Mouse (Mus musculus): ENCODE measurements at regions not wholly inside any gene's neighbourhood (a gene's known extent, or its start where the extent isn't known, plus 50 kb on each side); places are given as distances from the start of the nearest gene placed in this dataset.

GRCm38 (mm10) chr5:42987710-42988466, 245.1 kb upstream of the Cpeb2 start:
- H3K27me3 ChIP-seq (replicated peaks): no peaks in the 10 kb centered on the region
- H3K4me3 ChIP-seq: no peak overlapping the region
- H3K27ac ChIP-seq: no peak overlapping the region
- no peak overlapping the region for H3K4me2 ChIP-seq
- ATAC-seq: no peak
- WGBS (ENCODE audit: insufficient replicate concordance): 57% methylated on average over 3 of the region's 3 CpGs
- H3K4me1 ChIP-seq: no peaks in the 10 kb centered on the region
- no peaks in the 10 kb centered on the region for H3K36me3 ChIP-seq
- H3K9me3 ChIP-seq (replicated peaks): no peaks in the 10 kb centered on the region
- no peak overlapping the region for H3K9ac ChIP-seq

- Histone ChIP-seq H3K27ac (no peak overlapping the region), H3K27me3 (replicated peaks) (no peaks in the 10 kb centered on the region), H3K36me3 (no peaks in the 10 kb centered on the region), H3K9me3 (replicated peaks) (no peaks in the 10 kb centered on the region), H3K4me3 (no peak overlapping the region), H3K4me1 (no peaks in the 10 kb centered on the region), H3K4me2 (no peak overlapping the region), H3K9ac (no peak overlapping the region)
- 75% methylated on average over 3 of the region's 3 CpGs for WGBS (ENCODE audit: insufficient replicate concordance)
- ATAC-seq: no peak
These were observed 243.7 kb upstream of the Cpeb2 start for GRCm38 (mm10) chr5:42989287-42989686.

- Histone ChIP-seq H3K9me3 (replicated peaks) (no peaks in the 10 kb centered on the region), H3K27me3 (replicated peaks) (no peaks in the 10 kb centered on the region), H3K9ac (no peak overlapping the region), H3K36me3 (no peaks in the 10 kb centered on the region), H3K4me3 (no peak overlapping the region), H3K27ac (no peak overlapping the region), H3K4me2 (no peak overlapping the region), H3K4me1 (no peaks in the 10 kb centered on the region)
- ATAC-seq: no peak
- 69% methylated on average over 7 of the region's 7 CpGs for WGBS (ENCODE audit: insufficient replicate concordance)
These were observed 208.9 kb upstream of the Cpeb2 start for GRCm38 (mm10) chr5:43024006-43024593.

GRCm38 (mm10) chr5:43031285-43031684, 201.7 kb upstream of the Cpeb2 start:
- no peaks in the 10 kb centered on the region for H3K4me1 ChIP-seq
- H3K4me3 ChIP-seq: no peak overlapping the region
- H3K9me3 ChIP-seq (replicated peaks): no peaks in the 10 kb centered on the region
- no peaks in the 10 kb centered on the region for H3K27me3 ChIP-seq (replicated peaks)
- no peak overlapping the region for H3K4me2 ChIP-seq
- no peak for ATAC-seq
- no peak overlapping the region for H3K9ac ChIP-seq
- whole genome bisulfite sequencing (ENCODE audit: insufficient replicate concordance): 49% methylated on average over 3 of the region's 3 CpGs
- H3K36me3 ChIP-seq: no peaks in the 10 kb centered on the region
- no peak overlapping the region for H3K27ac ChIP-seq

- 67% methylated on average over 5 of the region's 5 CpGs for WGBS (ENCODE audit: insufficient replicate concordance)
- H3K9ac ChIP-seq: no peak overlapping the region
- no peaks in the 10 kb centered on the region for H3K4me1 ChIP-seq
- H3K36me3 ChIP-seq: no peaks in the 10 kb centered on the region
- H3K27ac ChIP-seq: no peak overlapping the region
- no peak for ATAC-seq
- no peak overlapping the region for H3K4me2 ChIP-seq
- H3K27me3 ChIP-seq (replicated peaks): no peaks in the 10 kb centered on the region
- H3K9me3 ChIP-seq (replicated peaks): no peaks in the 10 kb centered on the region
- H3K4me3 ChIP-seq: no peak overlapping the region
These were observed 201.1 kb upstream of the Cpeb2 start for GRCm38 (mm10) chr5:43031916-43032315.

- no peaks in the 10 kb centered on the region for H3K9me3 ChIP-seq (replicated peaks)
- H3K27me3 ChIP-seq (replicated peaks): no peaks in the 10 kb centered on the region
- WGBS (ENCODE audit: insufficient replicate concordance): 23% methylated on average over 1 of the region's 1 CpGs
- H3K4me1 ChIP-seq: no peaks in the 10 kb centered on the region
- no peak overlapping the region for H3K27ac ChIP-seq
- H3K4me3 ChIP-seq: no peak overlapping the region
- no peak overlapping the region for H3K4me2 ChIP-seq
- H3K9ac ChIP-seq: no peak overlapping the region
- H3K36me3 ChIP-seq: no peaks in the 10 kb centered on the region
- no peak for ATAC-seq
These were observed 198.5 kb upstream of the Cpeb2 start for GRCm38 (mm10) chr5:43034421-43034820.

- WGBS (ENCODE audit: insufficient replicate concordance): 37% methylated on average over 3 of the region's 3 CpGs
- H3K4me1 ChIP-seq: no peaks in the 10 kb centered on the region
- no peak overlapping the region for H3K9ac ChIP-seq
- no peak overlapping the region for H3K27ac ChIP-seq
- H3K9me3 ChIP-seq (replicated peaks): no peaks in the 10 kb centered on the region
- H3K27me3 ChIP-seq (replicated peaks): no peaks in the 10 kb centered on the region
- no peak overlapping the region for H3K4me3 ChIP-seq
- no peaks in the 10 kb centered on the region for H3K36me3 ChIP-seq
- no peak for ATAC-seq
- no peak overlapping the region for H3K4me2 ChIP-seq
These were observed 195.4 kb upstream of the Cpeb2 start for GRCm38 (mm10) chr5:43037592-43037991.

GRCm38 (mm10) chr5:43039525-43039924, 193.4 kb upstream of the Cpeb2 start:
- no peak overlapping the region for H3K27ac ChIP-seq
- no peak overlapping the region for H3K9ac ChIP-seq
- ATAC-seq: no peak
- H3K36me3 ChIP-seq: no peaks in the 10 kb centered on the region
- 76% methylated on average over 3 of the region's 3 CpGs for WGBS (ENCODE audit: insufficient replicate concordance)
- no peaks in the 10 kb centered on the region for H3K27me3 ChIP-seq (replicated peaks)
- H3K4me1 ChIP-seq: no peaks in the 10 kb centered on the region
- H3K4me3 ChIP-seq: no peak overlapping the region
- no peak overlapping the region for H3K4me2 ChIP-seq
- H3K9me3 ChIP-seq (replicated peaks): no peaks in the 10 kb centered on the region

- Histone ChIP-seq H3K4me2 (no peak overlapping the region), H3K36me3 (no peaks in the 10 kb centered on the region), H3K4me1 (no peaks in the 10 kb centered on the region), H3K9me3 (replicated peaks) (no peaks in the 10 kb centered on the region), H3K4me3 (no peak overlapping the region), H3K9ac (no peak overlapping the region), H3K27me3 (replicated peaks) (no peaks in the 10 kb centered on the region), H3K27ac (no peak overlapping the region)
- ATAC-seq: no peak
- 71% methylated on average over 3 of the region's 3 CpGs for WGBS (ENCODE audit: insufficient replicate concordance)
These were observed 190.4 kb upstream of the Cpeb2 start for GRCm38 (mm10) chr5:43042585-43042984.

GRCm38 (mm10) chr5:43045860-43046259, 187.1 kb upstream of the Cpeb2 start:
- WGBS (ENCODE audit: insufficient replicate concordance): 43% methylated on average over 3 of the region's 3 CpGs
- no peaks in the 10 kb centered on the region for H3K9me3 ChIP-seq (replicated peaks)
- H3K36me3 ChIP-seq: no peaks in the 10 kb centered on the region
- no peak overlapping the region for H3K9ac ChIP-seq
- H3K27ac ChIP-seq: no peak overlapping the region
- ATAC-seq: no peak
- H3K4me2 ChIP-seq: no peak overlapping the region
- no peaks in the 10 kb centered on the region for H3K4me1 ChIP-seq
- no peaks in the 10 kb centered on the region for H3K27me3 ChIP-seq (replicated peaks)
- no peak overlapping the region for H3K4me3 ChIP-seq

- no peak overlapping the region for H3K9ac ChIP-seq
- H3K4me1 ChIP-seq: no peaks in the 10 kb centered on the region
- no peaks in the 10 kb centered on the region for H3K9me3 ChIP-seq (replicated peaks)
- no peak overlapping the region for H3K4me2 ChIP-seq
- WGBS (ENCODE audit: insufficient replicate concordance): 75% methylated on average over 2 of the region's 2 CpGs
- H3K4me3 ChIP-seq: no peak overlapping the region
- no peak overlapping the region for H3K27ac ChIP-seq
- no peaks in the 10 kb centered on the region for H3K27me3 ChIP-seq (replicated peaks)
- ATAC-seq: no peak
- H3K36me3 ChIP-seq: no peaks in the 10 kb centered on the region
These were observed 185.7 kb upstream of the Cpeb2 start for GRCm38 (mm10) chr5:43047316-43047715.

GRCm38 (mm10) chr5:43048196-43049050, 184.5 kb upstream of the Cpeb2 start:
- Histone ChIP-seq H3K9me3 (replicated peaks) (no peaks in the 10 kb centered on the region), H3K4me2 (no peak overlapping the region), H3K9ac (no peak overlapping the region), H3K4me3 (no peak overlapping the region), H3K27ac (no peak overlapping the region), H3K27me3 (replicated peaks) (no peaks in the 10 kb centered on the region), H3K4me1 (no peaks in the 10 kb centered on the region), H3K36me3 (no peaks in the 10 kb centered on the region)
- 38% methylated on average over 8 of the region's 8 CpGs for WGBS (ENCODE audit: insufficient replicate concordance)
- no peak for ATAC-seq

All from liver, embryonic 12.5 days (tissue).